Mouse (Mus musculus) embryo, embryonic 11.5 days (tissue): ENCODE data around the gene Olah.
A peak's percentile ranks its signal among the peaks of the same experiment; 100 is the strongest.

Source experiments
- DNase-seq: peaks from one replicate; pipeline ENCODE4 v3.0.0-alpha.2; 2012; ENCODE audit warnings: low read depth, low spot score

Olah gene

GRCm38 (mm10) chr2:3353160-3353559 lies 43.9 kb downstream of the Olah start:
- DNase-seq = no peak

GRCm38 (mm10) chr2:3348919-3349318 lies 48.1 kb downstream of the Olah start:
- DNase-seq = peak; percentile 17

GRCm38 (mm10) chr2:3348422-3348821 lies 48.6 kb downstream of the Olah start:
- DNase-seq = no peak

- peak; percentile 32 for DNase-seq
Observed at GRCm38 (mm10) chr2:3335611-3336301, 61.3 kb downstream of the Olah start, which contains the start of gene Acbd7. TSS of gene Acbd7 (plus strand) at chr2:3336168.

DNA sequence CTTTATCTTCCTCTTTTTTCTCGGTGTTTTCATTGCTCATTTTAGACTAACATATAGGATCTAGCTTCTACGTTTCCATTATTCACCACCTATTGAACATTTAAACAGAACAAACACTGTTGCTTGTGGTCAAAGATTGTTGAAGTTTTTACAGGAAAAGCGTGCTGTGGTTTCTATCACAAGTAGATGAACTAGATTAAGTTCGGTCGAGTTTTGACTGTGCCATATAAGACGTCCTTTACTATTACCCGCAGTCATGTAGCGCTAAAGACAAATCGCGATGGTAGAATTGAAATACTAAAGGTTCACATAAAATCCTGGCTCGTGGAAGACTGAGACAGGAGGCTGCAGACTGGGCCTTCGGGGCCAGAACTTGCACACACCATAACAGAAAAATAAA lies 63.2 kb downstream of the Olah start:
- DNase-seq = no peak

DNA sequence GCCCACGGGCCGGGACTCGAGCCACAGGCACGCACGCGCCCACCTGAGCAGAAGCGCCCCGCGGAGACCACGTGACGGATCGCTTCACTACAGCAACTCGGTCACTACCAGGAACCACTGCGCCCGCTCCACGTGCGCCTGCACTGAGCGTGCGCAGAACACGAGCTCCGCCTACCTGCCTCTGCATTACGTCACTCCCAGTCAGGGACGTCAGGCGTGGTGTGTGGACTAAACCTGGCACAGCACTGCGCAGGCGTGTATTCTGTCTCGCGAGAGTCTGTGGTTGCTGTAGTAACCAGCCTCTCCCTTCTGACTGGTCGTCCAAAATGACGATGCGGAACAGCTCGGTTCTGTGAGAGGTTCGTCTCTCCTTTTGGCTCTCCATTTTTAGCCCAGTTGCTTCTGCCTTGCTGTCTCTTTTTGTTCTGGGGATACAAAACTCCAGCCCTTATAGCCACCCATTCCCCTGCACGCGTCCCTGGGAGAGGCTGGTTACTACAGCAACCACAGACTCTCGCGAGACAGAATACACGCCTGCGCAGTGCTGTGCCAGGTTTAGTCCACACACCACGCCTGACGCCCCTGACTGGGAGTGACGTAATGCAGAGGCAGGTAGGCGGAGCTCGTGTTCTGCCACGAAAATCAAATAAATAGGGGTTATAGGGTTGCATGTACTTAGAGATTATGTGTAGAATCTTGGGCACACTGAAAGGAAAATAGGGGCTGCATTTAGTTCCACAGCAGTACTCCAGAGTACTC lies 64.3 kb downstream of the Olah start, which contains the start of gene Rpp38:
Rpp38 (minus strand) TSS at position 160 of the 759 bp plus-strand sequence.
- DNase-seq = peak; percentile 95

DNA sequence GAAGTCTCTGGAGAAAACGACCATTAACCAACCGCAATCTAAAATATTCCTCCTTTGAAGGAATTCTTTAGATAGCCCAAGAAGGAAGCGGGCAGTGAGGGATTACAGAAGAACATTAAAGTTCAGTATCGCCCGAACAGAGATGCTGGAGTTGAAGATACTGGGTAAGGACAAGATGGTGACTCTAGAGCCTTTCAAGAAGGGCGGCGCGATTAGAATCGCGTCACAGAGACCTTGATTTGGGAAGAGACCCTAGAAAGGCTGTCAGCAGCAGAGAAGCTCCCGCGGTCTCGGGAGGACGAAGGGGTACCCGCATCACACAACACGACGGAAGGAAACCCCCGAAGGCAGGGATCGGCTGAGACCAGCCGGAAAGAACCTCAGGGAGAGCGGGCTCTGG lies 65.0 kb downstream of the Olah start:
- DNase-seq = no peak

DNA sequence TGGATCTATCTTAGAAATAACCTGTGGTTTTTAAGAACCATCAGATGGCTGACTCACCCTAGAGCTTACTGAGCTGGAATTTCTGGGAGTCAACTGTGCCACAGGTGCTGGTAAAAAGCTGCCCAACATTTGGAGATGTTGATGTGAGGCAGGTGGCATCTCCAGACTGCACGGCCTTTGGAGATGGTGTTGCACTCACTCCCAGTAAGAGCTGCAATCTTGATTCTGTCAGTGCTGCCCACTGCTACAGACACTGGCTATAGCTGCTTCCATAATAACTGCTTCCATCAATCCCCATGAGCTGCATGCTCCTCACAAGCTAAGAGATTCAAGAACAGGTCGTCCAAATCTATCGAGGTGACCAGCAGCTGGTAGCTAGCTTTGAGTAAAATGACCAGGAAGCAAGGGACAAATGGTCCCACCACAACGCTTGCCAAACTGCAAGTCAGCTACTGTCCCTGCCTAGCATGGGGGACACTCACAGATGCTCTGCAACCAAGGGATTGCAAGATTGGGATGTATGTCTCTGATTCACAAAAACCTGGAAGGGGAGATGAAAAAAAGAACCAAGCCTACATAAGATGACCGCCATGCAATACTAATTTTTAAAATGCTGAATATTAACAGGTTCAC lies 65.8 kb downstream of the Olah start:
- no peak for DNase-seq

DNA sequence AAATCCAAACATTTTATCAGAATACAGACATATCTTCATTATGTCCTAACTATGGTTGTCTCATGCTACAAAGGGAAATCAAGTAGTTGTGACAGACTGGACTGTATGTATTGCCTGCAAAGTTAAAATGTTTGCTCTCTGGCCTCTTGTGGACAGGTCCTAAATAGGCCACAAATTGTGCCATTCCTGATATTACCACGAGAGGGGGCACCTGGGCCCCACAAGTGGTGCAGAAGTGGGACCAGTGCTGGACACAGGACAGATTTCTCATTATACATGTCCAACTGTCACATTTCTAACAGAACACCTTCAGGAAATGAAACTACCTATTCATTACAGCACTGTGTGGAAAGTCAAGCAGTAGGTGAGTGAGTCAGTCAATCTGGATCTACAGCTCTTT lies 69.7 kb downstream of the Olah start:
- DNase-seq = peak; percentile 20

- DNase-seq = no peak
Observed at GRCm38 (mm10) chr2:3326547-3326946, 70.5 kb downstream of the Olah start.

GRCm38 (mm10) chr2:3324381-3325130 lies 72.5 kb downstream of the Olah start:
- DNase-seq = no peak

DNA sequence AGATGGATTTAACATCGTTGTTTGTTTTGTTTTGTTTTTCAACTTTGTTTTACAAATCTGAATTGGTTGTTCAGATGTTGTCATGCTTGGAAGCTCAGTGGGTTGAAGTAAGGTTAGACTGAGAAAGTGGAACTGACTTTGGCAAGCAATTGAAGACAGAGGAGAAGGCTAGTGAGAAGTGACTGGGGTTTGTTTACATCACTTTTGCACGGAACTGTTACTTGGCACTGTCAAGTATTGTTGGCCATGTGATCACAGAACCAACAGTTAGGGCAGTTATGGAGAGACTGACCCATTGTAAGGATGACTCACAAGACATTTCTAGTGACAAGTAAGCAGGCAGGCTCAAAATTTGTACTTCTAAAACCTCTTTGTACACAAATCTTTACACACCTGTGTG lies 73.9 kb downstream of the Olah start:
- no peak for DNase-seq

- DNase-seq = no peak
Observed at GRCm38 (mm10) chr2:3305426-3306025, 91.5 kb downstream of the Olah start.

DNA sequence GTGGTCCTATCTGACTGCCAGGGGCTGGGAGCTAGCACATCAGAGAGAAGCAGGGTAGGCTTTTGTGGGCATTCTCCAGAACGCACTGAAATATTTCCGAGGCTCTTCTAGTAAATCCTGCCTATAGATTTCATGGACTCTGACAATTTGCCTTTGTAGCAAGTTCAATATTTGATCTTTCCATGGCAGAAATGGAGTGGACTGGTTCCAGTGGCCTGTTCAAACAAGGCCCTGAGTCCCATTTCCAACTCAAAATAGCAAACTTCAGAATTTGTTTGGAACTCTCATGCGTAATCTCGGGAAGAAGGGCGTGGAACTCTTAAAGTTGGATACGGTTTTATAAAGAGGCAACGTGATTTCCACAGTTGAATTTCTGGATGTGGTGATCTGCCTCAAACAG lies 101.2 kb downstream of the Olah start:
- no peak for DNase-seq

- no peak for DNase-seq
Observed at GRCm38 (mm10) chr2:3292170-3292569, 104.8 kb downstream of the Olah start.
